Mouse (Mus musculus) G1E (cell line): ENCODE results near the gene Btbd35f4. TPM values are rescaled to one million over a fixed set of nuclear protein-coding genes. Genes with fewer than 3 reads are reported as not detected.
"Not testable (repeated sequence)": the region's sequence is repeated elsewhere in the genome, so short reads cannot be mapped to it uniquely, and the experiment has no call there.

ENCODE experiments used
- ATAC-seq: 2 replicates; pipeline ENCODE4 v1.8.0; 2016; ENCODE audit warnings: mild to moderate bottlenecking; ENCODE audit not compliant: insufficient number of reproducible peaks, poor library complexity, low FRiP score, severe bottlenecking; ENCODE audit errors: extremely low read depth
- DNase-seq: peaks from one replicate; pipeline ENCODE4 v3.0.0; 2012; ENCODE audit warnings: low spot score
- H3K27me3 ChIP-seq: 2 replicates; pipeline ENCODE4 v1.6.1; 2012; ENCODE audit warnings: mild to moderate bottlenecking, low read length, inconsistent platforms; ENCODE audit not compliant: insufficient read depth
- H3K36me3 ChIP-seq: replicated peaks from 2 replicates; pipeline ENCODE3; 2012; ENCODE audit warnings: mild to moderate bottlenecking, inconsistent platforms
- H3K4me1 ChIP-seq: 2 replicates; pipeline ENCODE4 v1.6.1; 2012; ENCODE audit warnings: low read depth, low read length, inconsistent platforms, mixed read lengths; ENCODE audit not compliant: insufficient read depth
- H3K4me3 ChIP-seq: 2 replicates; pipeline ENCODE4 v1.5.1; 2012; ENCODE audit warnings: low read depth, mild to moderate bottlenecking, inconsistent platforms, low read length, moderate library complexity, mixed read lengths
- H3K9me3 ChIP-seq: replicated peaks from 2 replicates; pipeline ENCODE4 v1.6.1; 2012; ENCODE audit warnings: inconsistent platforms
- polyA plus RNA-seq: library from polyadenylated mRNA; stranded (reverse); fragments of >175 nt; gene quantifications from 2 replicates; pipeline ENCODE4 v1.2.3, GENCODE M21; 2012
- total RNA-seq, 2 experiments: library from RNA; stranded (forward) in 1 of 2; stranded (reverse) in 1 of 2; fragments of 200-1000 nt in 1 of 2; fragments of >200 nt in 1 of 2; fragmentation: Nextera tagmentation in 1 of 2; gene quantifications; 2 replicates each; pipeline ENCODE4 v1.2.3; 2014 to 2017

Gene Btbd35f4
- not detected in 2 replicates for total RNA-seq (2014; fragmentation: Nextera tagmentation)
- total RNA-seq (2017) = not detected in 2 replicates
- not detected in 2 replicates for polyA plus RNA-seq

DNA sequence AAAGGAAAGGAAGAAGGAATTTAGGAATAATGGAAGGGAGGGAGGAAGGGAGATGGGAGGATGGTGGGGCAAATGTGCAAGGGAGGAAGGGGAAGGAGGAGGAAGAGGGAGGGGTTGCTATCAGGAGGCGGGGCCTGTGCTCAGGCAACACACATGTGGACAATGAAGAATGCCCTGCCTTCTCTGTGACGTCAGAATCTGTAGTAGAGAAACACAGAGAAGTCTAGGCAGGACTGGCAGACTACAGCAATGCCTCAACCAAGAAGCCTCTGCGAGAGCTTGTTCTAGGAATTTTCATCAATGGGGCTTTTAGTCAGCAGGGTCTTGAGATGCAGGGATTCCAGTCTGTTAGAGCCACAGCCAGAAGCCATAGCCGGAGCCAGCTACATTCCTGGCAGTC lies at the start of gene Btbd35f4:
Btbd35f4 (plus strand) TSS at position 301 of the 400 bp plus-strand sequence.
- not testable (repeated sequence) for DNase-seq, ATAC-seq, H3K9me3 ChIP-seq, H3K27me3 ChIP-seq, H3K36me3 ChIP-seq, H3K4me3 ChIP-seq, H3K4me1 ChIP-seq

DNA sequence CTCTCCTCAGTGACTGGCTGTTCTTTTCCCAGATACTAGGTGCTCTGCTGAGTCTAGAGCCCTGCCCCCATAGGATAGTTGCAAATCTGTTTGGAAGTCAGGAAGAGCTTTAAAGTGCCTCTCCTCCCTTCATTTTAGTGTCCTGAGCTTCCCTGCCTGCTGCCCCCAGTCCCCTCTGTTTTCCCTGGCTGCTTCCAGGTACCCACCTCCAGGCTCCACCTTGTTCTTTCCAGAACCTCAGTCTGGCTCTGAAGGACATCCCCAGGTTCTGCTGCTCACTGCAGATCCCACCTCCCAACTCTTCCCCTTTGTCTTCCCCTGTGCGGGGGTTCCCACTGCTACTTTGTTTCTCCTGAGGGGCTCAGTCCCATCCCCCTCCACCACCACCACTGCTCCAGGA lies 39.7 kb downstream of the Btbd35f4 start:
- H3K36me3 ChIP-seq, H3K4me3 ChIP-seq, H3K4me1 ChIP-seq, DNase-seq, H3K27me3 ChIP-seq, H3K9me3 ChIP-seq, ATAC-seq: not testable (repeated sequence)

Other genes with a start within 250 kb of the Btbd35f4 start
- gene Btbd35f27, start 151.6 kb downstream of the Btbd35f4 start, total RNA-seq (2014; fragmentation: Nextera tagmentation) = not detected in 2 replicates
- not detected in 2 replicates for gene Btbd35f27, start 151.6 kb downstream of the Btbd35f4 start, total RNA-seq (2017)
- not detected in 2 replicates for gene Btbd35f27, start 151.6 kb downstream of the Btbd35f4 start, polyA plus RNA-seq